Mouse (Mus musculus) CD4-positive, CD25-positive, alpha-beta regulatory T cell, adult 2 months (primary cell): ENCODE results near the gene Tmem53.

Experiments
- DNase-seq: peaks from one replicate; pipeline ENCODE4 v3.0.0-alpha.2; 2012; ENCODE audit warnings: low read depth, low spot score

Gene Tmem53

DNA sequence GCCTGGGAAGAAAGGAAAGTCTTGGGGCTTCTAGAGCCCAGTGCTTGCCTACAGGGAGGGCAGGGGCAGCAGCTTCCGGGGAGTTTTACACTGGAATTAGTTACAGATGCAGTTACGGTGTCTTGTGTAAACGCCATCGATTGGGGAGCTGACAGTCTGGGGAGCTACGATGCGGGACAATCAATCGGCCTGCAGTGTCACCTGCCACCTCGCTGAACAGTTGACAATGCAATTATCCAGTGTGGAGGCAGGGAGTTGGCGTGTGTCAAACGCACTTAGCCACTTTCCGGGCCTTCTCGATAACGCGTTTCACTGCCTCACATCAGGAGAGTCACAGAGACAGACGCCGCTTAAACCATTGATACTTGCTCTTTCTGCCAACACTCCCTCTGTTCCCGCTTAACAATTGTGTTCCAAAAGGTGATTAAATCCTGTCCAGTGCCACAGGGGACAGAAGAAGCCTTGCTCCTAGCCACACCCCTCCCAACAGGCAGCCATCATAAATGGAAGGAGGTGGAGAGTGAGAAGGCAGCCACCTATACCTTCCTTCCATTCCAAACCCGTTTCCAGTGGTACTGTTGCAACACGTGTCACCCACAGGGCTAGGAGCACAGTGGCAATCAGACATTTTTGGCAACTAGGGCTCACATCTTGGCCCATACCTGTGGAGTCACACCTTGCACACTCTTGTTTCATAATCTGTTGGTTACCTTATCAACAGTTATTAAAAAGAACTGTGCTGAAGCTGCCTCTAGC, 29.5 kb downstream of the Tmem53 start:
- DNase-seq: no peak

DNA sequence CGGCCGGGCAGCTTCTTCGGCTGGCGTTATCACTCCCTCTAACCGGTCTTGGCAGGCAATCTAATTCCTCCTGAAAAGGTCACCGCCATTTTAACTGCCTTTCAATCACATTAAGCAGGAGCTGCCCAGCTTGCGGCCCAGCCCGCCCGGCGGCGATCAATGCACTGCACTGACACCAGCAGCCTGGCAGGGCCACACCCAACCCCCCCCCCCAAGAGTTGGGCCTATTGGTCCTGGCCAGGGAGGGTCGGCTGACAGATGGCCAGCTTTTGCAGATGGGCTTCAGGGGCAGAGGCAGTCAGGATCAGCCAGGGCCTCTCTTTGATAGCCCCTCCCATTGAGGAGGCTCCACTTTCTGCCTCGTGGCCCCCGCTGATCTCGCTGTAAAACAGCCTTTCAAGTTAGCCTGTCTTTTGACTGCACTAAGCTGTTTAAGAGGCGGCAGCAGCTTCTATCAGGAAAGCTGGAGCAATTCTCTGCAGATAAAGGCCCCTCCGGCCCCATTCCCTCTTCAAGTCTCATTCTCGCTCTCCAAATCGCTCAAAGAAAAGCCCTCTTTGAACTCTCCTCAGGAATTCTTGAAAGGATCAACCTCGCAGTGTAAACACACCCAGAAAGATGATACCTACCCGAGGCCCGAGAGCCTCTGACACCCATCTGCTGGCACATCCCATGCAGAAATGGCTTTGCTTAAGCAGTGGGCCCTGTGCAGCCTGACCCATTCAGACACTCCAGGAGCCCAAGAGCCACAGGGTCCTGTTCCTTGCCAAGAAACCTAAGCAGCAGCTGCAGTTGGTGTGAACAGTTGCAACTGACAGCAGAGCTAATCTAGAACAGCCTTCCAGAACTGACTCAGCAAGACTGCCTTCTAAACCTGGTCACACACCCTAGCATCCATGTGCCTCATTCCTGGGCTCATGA, 31.8 kb downstream of the Tmem53 start:
- DNase-seq: no peak

DNA sequence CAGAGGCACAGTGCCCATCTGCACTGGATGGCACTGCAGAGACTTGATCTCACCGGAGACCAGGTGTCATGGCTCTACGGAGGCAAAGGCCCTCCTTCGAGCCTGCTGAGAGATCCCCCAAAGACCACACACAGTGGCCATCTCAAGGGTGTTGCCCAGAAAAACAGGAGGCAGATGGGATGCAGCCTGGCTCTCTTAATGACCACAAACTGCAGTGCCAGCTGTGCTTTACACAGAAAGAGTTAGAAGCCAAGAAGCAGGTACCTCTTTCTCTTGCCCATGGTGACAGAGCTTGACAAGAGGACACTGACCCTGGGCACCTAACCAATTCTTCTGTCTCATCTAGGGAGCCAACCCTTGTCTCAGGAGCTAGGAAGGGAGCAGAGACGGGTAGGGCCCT, 32.6 kb downstream of the Tmem53 start:
- no peak for DNase-seq

DNA sequence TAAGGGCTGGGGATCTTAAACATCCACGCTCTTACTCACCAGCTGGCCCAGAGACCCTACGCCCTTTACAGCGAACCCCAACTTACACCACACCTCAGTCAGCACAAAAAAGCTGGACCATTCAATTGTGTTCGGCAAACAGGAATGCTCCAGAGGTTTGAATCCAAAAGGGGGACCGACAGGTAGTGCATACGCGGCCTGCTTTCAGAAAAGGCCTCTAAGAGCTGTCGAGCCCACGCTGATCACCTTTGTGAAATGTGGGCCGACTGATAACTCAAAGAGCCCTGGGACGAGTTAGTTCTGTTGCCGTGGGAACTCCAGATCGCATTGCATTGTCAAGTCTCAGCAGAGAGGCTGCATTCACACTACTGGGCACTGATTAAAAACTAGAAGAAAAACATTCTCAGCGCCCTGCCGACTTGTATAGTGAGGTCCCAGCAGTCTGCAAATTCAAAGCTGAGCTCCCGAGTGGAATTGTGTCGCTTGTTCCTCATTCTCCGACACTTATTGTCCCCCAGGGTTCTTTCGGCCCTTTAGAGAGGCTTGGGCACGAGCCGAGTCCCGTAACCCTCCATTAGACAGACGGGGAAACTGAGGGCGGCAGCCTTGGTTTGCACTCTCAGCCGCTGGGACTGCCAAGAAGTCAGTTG, 36.7 kb downstream of the Tmem53 start:
- no peak for DNase-seq

DNA sequence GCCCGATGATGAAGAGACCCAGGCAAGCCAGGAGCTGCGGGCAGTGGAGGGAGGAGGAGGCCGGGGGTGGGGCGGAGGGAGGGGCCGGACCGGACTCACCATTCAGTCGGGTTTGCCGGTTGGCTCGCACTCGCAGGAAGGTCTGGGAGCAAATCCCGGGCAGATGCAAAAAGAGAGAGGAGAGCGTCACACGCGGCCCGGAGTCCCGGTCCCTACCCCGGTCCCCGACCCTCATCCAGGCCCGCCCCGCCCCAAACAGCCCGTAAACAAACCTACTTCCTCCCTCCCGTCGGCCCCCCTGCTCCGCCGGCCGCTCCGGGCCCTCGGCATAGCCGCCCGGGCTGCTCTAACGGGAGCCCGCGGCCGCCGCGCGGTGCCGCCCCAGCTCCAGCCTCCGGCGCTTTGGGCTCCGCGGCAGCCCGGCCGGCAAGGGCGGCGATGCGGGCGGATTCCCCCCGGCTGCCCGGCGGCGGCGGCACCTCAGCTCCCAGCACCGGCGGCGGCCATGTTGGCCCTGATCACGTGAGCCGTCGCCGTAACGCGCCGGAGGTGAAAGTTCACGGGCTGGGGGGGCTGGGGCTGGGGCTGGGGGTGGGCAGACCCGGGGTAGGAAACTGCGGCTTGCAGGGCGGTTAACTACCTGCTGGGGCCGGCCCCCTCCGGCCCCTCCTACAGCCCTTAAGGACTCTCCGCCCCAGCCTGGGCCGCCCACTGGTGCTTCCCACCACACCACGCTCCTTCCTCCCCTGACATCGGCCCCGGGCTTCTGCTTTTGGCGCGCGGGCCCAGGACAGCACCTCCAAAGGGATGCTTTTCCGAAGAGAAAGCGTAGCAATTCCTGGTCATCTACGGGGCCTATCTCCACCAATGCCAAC, 37.4 kb downstream of the Tmem53 start:
- peak; percentile 87 for DNase-seq

DNA sequence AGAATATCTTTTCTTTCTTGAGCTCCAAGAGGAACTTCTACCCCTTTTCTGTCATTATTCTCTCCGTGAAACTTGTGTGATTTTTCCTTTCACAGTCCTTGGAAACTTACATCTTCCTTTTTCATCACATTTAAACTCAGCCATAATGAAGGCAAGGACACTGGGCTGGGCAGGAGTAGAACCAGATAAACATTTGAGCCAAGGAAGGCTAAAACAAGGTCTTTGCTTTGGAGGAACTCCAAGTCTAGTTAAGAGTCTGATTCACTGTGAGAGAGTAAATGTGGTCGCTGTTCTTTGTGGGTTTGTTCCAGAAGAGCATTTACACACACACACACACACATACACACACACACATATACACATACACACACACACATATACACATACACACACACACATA, 39.9 kb downstream of the Tmem53 start:
- DNase-seq: no peak

DNA sequence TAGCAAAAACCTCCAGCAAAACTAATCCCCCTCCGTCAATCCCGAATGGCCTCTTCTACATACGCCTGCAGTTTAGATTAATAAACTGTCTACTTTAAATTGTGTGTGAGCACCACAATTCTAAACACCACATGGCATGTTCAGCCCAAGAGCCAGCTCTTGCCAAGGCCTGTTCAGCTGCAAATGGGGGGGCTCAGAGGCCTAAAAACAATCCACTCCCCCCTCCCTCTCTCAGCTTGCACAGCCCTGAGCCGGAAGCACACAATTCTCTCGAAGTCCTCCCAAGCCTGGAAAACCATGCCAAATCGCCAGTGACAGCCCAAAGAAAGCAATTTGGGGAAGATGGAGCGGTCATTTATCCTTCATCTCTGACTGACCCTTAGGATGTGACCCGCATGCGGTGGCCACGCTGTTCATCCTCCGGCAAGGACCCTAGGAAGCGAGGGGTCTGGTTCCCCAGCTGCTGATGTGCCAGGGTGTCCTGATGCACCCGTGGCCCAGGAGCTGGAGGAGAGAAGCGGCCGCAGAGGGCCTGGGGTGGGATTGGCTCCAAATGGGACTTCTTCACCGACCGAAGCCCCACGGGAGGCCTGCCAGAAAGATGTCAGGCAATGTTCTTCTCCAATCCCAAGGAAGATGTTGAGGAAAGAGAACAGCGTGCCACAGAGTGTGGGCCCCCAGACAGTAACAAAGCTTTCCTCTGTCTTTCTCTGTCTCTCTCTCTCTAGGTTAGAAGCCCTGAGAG, 45.3 kb downstream of the Tmem53 start:
- DNase-seq: no peak

DNA sequence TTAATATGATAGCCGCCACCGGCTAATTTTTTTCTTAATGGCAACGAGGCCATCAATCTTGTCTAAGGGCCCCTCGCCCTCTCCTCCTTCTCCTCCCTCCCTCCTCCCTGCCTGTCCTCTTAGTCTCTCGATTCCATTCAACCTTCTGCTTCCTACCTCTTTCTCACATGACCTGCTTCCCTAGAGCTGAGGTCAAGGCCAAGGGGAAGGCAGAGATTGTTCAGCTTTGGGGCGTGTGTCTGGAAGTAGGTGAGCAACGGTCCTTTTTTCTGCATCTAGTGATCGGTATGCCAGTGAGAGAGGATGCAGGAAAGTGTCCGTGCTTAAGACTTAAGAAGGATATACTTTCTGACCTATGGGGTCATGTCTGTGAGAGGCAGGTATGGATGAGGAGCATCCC, 46.1 kb downstream of the Tmem53 start:
- no peak for DNase-seq

DNA sequence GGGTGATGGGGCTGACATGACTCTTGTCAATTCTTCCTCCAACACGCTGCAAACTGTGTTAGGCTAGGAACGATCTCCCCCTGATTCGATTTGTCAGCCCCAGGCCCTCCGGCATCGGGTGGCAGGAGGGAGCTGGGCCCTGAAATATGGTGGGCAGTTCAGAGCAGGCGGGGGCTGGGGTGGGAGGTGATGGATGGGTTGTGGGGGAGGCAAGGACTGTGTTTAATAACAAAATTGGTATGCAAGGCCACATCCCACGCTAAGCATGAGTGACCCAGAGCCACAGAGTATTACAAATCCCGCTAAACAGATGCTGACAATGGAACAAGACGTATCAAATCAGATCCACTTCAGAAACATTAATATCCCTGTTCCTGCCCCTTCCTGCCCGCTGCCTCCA, 48.2 kb downstream of the Tmem53 start:
- no peak for DNase-seq

DNA sequence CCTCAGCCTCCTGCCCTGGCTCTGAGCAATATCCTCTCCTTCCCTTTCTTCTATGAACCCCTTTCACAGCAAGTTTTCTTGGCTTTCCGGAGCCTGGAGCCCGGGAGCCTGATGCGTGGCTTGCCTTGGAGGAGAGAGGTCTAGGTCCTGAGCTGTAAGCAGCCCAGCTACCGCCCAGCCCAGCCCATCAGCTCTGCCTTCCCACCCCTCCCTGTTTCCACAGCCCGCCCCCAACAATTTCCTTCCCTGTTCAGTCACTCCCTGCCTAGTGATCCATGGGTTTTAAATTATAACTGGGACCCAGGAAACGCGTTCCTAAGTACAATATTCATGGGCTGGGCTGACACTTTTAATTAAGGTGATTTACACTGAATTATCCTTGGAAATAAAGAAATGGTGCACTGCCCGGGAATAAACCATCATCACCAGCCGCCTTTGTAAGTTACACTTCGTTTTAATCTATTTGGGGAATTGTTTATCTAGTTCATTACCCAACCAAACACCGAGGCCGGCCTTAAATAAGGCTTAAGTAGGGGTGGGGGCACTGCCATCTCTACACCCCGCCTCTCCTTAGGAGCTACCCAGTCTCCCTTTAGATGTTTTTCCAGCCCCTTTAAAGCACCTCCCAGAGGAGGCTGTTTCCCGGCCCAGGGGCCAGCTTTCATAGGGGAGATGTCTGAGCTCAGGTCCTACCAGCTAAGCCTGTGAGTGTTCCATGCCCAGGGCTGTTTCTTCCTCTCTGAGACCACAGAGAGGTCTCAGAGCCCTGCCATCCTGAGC, 50.5 kb downstream of the Tmem53 start:
- no peak for DNase-seq

DNA sequence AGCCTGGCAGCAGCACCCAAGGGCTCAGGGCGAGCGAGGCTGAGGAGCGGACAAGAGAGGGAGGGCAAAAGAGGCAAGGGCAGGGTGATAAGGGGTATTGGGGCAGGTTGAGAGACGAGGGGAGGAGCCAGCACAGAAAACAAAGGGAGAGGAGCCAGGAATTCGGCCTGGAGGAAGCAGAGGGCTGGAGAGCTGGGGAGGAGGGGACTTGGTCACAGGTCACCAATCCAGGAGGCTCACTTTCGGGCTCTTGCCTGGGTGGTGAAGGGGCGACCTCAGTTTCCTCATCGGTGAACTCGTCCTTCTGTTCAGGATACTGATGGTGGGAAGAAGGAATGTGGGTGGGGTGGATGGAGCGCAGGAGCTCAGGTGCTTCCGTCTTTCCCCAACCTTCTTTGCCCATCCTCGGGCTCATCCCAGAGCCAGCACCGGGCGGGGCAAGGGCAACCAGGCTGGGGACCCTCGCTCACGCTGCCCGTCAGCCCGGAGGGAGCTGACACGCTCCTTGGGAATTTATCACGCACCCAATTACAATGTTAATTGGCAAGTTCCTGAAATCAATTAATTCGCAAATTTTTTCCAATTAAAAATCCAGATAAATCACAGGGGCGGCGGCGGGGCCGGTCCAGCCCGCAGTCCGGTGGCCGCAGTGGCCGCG, 52.0 kb downstream of the Tmem53 start:
- DNase-seq: no peak

DNA sequence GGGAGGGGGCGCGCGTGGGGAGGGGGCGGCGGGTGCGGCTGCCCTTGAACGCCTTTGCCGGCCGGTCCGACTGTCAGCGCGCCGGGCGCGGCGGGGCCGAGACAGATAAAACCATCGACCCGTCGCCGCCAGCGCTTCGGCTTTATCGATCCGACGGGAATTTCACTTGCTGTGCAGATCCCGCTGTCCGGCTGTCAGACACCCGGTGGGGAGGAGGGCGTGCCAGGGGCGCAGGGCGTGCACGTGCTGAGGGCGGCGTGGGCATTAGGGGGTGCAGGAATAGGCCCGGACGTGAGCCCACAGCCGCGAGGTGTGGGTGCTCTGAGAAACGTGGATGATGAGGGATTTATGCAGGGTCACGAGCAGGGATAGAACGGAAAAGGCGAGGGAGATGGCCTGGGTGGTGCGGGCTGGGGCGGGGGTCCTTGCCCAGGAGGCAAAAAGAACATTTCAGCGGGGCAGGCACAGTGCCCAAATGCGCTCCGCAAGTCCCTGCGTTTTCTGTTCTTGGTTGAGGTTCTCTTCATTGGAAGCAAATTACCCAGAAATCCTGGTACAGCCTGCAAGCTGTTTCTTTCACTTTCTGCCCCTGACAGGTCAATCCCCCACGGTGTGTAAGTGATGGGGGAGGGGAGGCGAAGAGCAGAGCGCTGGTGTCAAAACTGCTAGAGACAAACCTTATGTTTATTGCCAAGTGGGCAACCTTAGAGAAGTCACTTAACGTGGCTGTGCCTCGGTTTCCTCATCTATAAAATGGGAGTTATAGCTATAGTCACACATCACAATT, 52.7 kb downstream of the Tmem53 start:
- DNase-seq: no peak

DNA sequence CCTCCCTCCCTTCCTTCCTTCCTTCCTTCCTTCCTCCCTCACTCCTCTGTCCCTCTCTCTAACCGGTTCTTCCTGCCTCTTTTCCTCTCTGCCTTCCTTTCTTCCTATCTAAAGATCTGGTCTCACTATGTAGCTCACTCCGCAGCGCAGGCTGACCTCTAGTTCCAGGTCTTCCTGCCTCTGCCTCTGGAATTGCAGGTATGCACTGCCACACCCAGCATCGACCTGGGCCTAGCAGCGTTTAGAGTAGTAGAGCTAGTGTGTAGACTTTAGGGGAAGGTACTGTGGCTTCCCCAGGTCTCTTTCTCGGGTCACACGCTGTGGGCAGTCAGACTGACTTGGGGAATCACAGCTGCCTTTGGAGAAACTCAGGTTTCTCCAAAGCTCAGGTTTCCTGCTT, 53.7 kb downstream of the Tmem53 start:
- no peak for DNase-seq

DNA sequence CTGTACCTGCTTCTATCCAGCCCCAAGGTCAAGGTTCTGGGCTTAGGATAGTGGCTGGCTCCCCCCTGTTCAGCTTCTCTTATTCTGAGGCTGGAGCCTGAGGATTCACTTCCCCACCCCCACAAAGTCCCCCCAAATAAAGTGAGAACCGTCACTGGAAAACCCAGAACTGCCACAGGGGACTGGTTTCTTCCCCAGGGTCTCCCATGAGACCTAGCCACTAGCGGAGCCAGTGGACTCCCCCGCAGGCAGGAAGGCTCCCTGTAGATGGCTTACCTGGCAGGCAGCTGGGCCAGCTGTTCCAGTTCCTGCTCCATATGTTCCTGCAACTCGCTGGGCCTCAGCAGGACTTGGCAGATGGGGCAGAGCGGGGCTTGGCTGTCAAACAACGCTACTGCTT, 55.5 kb downstream of the Tmem53 start:
- no peak for DNase-seq

DNA sequence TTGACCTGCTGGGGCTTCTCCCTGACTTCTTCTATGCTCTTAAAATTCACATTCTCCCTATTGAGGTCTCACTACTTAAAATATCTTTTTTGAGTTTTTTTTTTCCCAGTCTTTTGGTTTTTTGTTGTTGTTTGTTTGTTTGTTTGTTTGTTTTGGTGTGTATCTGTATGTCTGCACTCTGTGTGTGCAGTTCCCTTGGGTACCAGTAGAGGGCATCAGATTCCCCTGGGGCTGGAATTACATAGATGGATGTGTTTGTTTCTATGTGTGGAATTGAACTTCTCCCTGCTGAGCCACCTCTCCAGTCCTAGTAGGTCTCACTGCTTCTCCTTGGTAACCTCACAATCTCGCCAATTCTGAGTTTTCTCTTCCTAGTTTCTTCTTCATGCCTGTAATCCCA, 57.7 kb downstream of the Tmem53 start:
- DNase-seq: no peak

DNA sequence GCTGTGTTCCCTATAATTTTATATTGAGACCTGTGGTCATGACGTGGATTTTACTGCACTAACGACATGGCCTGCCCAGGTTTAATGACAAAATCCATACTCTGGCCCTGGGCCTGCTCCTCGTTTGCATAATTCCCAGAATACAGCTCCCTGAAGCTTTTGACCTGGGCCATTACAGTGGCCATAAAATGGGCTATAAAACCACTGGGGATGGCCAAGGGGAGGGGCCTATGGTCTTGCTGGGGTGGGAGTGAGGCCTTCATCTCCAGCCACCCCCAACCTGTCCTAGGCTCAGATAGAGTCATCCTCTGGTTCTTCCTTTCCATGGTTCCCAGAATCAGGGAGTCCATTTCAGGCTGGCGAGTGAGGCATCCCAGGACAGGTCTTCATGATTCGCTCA, 60.1 kb downstream of the Tmem53 start:
- DNase-seq: no peak

DNA sequence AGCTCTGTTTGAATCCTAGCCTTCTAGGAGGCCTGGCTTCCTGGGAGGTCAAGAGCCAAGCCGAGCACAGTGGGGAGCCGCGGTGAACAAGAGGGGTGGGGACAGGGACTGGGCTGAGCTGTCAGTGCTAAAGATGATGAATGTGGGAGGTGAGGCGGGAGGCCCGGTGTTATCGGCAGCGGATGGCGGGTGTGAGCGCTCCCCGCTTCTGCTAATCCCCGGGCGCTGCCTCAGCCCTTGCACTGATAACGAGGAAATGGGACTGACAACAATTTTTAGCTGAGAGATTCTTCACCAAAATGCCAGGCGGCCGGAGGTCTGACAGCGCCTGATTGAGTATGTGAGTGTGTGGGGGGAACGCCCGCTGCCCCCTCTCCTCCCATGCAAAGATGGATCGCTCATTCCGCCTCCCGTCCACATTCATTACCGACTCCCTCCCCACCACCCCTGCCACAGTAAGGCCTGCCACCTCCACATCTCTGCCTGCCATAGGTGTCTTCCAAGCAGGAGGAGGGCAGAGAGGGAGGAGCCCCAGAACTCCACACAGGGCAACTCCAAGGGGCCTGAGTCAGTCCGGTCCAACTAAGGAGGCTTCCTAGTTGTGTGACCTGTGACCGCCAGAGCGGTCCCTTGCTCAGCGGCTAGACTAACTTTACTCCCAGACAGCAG, 60.8 kb downstream of the Tmem53 start:
- no peak for DNase-seq

DNA sequence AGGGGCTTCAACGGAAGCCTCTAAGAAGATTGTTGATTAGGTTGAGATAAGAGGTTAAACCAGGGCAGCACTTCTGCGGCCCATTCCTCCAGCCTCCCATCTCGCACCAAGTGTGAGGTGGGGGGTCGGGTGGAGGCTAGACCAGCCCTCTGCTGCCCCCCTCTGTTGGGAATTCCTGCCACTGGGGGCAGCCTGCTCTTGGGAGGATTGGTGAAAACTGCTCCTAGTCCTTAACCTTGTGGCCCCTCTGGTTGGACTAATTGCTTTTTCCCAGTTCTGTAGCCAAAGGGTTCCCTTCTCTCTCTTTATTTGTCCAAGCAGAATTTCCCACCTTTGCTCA, 61.3 kb downstream of the Tmem53 start:
- no peak for DNase-seq
